Mouse (Mus musculus) cortical plate, adult 2 months (tissue): ENCODE results near the gene Btbd17.

Source experiments
- CTCF ChIP-seq: fragments of 200-500 bp; IDR thresholded peaks from 2 replicates; pipeline ENCODE4 v1.5.1; 2011; ENCODE audit warnings: mild to moderate bottlenecking, control low read depth, low read length; ENCODE audit not compliant: insufficient read depth; ENCODE audit errors: extremely low read depth
- POLR2A ChIP-seq: fragments of 200-500 bp; IDR thresholded peaks from 2 replicates; pipeline ENCODE4 v1.6.1; 2011; ENCODE audit warnings: mild to moderate bottlenecking, low read length, control low read depth; ENCODE audit not compliant: insufficient read depth; ENCODE audit errors: extremely low read depth

DNA sequence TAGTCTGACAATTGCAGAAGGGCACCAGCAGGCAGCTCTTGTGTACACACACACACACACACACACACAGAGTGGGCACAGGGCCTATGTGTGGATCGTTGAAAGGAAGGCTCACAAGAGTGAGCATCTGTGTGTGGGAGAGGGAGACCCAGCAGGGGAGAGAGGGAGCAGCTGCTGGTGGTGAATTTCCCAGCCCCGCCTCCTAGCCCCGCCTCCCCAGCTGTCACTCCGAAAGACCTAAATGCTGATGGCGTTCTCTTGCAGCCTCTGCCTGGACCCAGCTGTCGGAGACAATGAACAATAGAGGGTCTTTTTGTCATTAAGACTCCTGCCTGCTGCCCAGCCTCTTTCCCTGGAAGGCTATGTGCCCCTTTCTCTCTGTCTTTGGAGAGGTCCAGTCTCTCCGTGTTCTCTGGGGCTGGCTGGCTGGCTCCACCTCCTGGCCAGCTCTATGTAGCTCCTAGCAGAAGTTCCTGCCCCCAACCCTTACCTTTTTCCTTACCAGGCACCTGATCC lies 456 bp downstream of the Btbd17 start:
- TF ChIP-seq POLR2A (peak; percentile 23; the same call in 1 of the 2 replicates), CTCF (0 out of 2 replicates have a peak, but pooled peaks have one; percentile 3)
